Mouse (Mus musculus) CD8-positive naive resting alpha-beta T cell, adult 2 months (primary cell): Measurements from ENCODE around the gene Btbd35f12.
A peak's percentile ranks its signal among the peaks of the same experiment; 100 is the strongest.
"Not testable (repeated sequence)": the region's sequence is repeated elsewhere in the genome, so short reads cannot be mapped to it uniquely, and the experiment has no call there.

Experiments
- DNase-seq, 2 experiments: peaks; one replicate each; pipeline ENCODE4 v3.0.0; 2022; ENCODE audit warnings: low read depth in 2 of 2, low spot score in 2 of 2

Btbd35f12 gene

DNA sequence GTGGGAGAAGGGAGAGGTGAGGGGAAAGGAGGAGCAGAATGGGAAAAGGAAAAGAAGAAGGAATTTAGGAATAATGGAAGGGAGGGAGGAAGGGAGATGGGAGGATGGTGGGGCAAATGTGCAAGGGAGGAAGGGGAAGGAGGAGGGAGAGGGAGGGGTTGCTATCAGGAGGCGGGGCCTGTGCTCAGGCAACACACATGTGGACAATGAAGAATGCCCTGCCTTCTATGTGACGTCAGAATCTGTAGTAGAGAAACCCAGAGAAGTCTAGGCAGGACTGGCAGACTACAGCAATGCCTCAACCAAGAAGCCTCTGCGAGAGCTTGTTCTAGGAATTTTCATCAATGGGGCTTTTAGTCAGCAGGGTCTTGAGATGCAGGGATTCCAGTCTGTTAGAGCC lies at the start of gene Btbd35f12:
Btbd35f12 (plus strand) TSS at position 301 of the 400 bp plus-strand sequence.
- not testable (repeated sequence) for DNase-seq

DNA sequence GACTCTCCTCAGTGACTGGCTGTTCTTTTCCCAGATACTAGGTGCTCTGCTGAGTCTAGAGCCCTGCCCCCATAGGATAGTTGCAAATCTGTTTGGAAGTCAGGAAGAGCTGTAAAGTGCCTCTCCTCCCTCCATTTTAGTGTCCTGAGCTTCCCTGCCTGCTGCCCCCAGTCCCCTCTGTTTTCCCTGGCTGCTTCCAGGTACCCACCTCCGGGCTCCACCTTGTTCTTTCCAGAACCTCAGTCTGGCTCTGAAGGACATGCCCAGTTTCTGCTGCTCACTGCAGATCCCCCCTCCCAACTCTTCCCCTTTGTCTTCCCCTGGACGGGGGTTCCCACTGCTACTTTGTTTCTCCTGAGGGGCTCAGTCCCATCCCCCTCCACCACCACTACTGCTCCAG lies 40.1 kb downstream of the Btbd35f12 start:
- DNase-seq, result peak in 1 of 2 experiments; percentile 0
